Mouse (Mus musculus): ENCODE data around the gene Nkx2-3.

Nkx2-3 gene

GRCm38 (mm10) chr19:43605666-43606551 lies 6.2 kb upstream of the Nkx2-3 start:
- DNase-seq (ENCODE audit: low spot score in 2 of 2), result no peak

- no peak for DNase-seq (ENCODE audit: low spot score in 2 of 2)
Measured at GRCm38 (mm10) chr19:43606552-43607530, 5.3 kb upstream of the Nkx2-3 start.

GRCm38 (mm10) chr19:43607842-43608680 lies 4.1 kb upstream of the Nkx2-3 start:
- DNase-seq (ENCODE audit: low spot score in 2 of 2), result no peak

DNA sequence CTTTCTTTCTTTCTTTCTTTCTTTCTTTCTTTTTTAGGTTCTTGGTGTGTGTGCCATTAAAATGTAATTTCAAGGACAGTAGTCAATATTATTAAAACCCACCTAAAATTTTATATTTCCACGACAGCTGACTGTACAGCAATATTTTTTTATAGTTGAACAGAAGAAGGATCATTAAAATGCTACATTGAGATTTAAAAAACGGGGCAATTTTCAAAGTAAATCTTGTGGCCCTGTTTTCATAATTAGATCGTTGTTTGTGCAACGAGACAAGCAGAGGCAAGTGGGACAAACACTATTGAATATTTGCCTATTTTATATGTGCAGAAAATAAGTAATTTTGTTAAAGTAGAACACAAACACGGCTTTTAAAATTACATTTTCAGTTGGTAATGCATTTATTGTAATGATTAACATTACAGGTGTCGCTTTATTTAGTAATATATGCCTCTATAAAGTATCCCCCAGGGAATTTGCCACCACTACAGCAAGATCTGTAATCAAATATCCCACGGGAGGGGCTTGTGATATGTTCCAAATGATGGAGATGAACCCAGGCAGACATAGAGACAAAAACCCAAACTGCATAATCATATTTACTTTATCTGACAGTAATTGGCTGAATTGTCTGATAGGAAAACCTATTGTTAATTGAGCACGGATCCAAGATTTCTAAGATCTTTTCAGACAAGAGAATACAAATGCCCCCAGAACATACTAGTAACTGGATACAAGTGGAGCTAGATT lies 3.2 kb upstream of the Nkx2-3 start:
- no peak for DNase-seq (ENCODE audit: low spot score in 2 of 2)

GRCm38 (mm10) chr19:43609458-43610330 lies 2.4 kb upstream of the Nkx2-3 start:
- no peak for DNase-seq (ENCODE audit: low spot score in 2 of 2)

GRCm38 (mm10) chr19:43610341-43610848 lies 1.7 kb upstream of the Nkx2-3 start:
- no peak for DNase-seq (ENCODE audit: low spot score in 2 of 2)

- DNase-seq (ENCODE audit: low spot score in 2 of 2), result no peak
Measured at GRCm38 (mm10) chr19:43611110-43611509, 1.0 kb upstream of the Nkx2-3 start.

GRCm38 (mm10) chr19:43611561-43611960 lies 564 bp upstream of the Nkx2-3 start:
- no peak for DNase-seq (ENCODE audit: low spot score in 2 of 2)

DNA sequence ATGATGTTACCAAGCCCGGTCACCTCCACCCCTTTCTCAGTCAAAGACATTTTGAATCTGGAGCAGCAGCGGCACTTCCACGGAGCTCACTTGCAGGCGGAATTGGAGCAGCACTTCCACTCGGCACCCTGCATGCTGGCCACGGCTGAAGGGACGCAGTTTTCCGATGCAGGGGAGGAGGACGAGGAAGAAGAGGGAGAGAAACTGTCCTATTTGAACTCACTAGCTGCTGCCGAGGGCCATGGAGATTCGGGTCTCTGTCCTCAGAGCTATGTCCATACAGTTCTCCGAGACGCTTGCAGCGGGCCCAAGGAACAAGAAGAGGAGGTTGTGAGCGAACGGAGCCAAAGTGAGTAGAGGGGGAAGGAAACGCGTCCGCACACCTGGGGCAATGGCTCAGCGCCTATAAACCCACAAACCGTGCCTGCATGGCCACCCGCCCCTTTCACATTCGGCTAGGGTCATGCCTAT lies 411 bp downstream of the Nkx2-3 start:
- no peak for DNase-seq (ENCODE audit: low spot score in 2 of 2)

- no peak for DNase-seq (ENCODE audit: low spot score in 2 of 2)
Measured at GRCm38 (mm10) chr19:43613293-43614130, 1.4 kb downstream of the Nkx2-3 start.

DNA sequence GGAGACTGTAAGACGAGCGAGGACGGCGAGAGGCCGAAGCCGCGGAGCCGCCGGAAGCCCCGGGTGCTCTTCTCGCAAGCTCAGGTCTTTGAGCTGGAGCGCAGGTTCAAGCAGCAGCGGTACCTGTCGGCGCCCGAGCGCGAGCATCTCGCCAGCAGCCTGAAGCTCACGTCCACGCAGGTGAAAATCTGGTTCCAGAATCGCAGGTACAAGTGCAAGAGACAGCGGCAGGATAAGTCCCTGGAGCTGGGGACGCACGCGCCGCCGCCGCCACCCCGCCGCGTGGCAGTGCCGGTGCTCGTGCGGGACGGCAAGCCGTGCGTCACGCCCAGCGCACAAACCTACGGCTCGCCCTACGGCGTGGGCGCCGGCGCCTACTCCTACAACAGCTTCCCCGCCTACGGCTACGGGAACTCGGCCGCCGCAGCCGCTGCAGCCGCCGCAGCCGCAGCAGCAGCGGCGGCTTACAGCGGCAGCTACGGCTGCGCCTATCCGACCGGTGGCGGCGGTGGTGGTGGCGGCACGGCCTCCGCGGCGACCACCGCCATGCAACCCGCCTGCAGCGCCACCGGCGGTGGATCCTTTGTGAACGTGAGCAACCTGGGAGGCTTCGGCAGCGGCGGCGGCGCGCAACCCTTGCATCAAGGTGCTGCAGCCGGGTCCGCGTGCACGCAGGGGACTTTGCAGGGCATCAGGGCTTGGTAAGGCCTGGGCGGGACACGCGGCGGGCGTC lies 2.4 kb downstream of the Nkx2-3 start:
- DNase-seq (ENCODE audit: low spot score in 2 of 2), result no peak

DNA sequence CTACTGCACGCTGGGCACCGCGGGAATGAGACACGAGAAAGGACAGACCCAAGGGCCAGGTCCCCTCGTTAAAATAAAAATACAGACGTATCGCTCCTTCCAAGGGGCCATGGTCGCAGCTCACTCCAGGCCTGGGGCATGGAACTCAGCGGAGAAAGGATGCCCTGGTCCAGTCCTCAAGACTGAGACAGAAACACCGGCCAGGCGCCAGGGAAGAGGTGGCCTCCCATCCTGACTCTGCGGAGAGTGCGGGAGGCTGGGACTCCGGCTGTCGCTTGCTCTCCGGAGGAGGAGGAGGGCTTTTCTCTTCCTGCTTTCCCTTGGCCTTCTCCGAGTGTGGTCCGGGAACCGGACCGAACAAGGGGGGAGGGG lies 2.9 kb downstream of the Nkx2-3 start:
- no peak for DNase-seq (ENCODE audit: low spot score in 2 of 2)

DNA sequence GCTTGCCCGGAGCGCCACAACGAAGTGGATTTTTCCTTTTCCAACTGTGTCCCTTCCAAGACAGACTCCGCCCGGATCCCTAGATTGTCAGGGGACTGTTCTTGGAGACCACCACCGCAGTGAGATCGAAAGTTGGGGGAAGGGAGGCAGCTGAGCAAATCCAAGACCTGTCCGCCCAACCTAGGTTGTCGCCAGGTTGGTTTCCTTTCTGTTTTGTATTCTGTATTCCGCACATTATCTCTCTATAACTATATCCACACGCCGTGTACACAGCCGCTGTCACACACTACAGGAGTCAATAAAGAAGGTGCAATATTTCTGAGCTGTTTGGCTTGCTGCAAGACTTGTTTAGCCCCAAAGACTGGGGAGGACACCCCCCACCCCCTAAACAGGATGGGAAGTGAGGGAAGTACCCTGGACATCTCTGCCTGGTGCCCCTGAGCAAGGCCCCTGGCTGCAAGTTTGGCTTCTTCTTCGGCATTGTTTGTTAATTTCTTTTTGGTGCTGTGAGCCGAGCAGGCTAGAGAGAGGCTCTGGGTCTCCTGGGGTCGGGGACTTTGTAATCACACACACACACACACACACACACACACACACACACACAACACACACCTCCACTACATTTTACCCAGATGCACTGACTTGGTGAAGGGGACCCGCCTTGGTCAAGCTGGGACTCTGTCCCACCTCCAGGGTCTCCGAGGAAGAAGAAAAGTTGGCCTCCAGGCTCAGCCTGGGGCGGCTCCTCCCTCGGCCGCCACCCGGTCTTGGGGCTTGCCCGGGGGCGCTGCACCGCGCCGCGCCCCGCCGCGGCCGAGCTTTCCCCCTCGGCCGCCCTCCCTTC lies 3.7 kb downstream of the Nkx2-3 start:
- no peak for DNase-seq (ENCODE audit: low spot score in 2 of 2)

DNA sequence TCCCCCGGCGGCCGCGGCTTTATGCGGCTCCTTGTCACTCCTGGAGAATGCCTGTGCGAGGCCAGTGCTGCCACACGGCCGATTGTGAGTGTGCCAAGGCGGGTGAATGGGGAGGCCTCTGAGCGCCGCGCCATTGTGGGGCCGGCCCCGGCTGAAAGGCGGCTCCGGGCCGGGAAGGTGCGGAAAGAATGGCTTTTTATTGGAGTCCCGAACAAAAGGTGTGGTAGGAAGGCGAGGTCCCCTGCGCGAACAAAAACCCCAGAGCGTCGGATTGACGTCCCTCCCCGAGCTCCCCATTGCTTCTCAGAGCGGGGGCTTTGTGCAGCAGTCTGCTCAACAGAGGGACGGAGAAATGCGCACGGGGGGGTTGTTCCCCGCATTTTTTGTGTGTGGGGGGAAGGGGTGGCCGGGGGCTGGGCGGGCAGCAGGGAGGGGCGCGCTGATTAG lies 4.3 kb downstream of the Nkx2-3 start:
- DNase-seq (ENCODE audit: low spot score in 2 of 2), result no peak

DNA sequence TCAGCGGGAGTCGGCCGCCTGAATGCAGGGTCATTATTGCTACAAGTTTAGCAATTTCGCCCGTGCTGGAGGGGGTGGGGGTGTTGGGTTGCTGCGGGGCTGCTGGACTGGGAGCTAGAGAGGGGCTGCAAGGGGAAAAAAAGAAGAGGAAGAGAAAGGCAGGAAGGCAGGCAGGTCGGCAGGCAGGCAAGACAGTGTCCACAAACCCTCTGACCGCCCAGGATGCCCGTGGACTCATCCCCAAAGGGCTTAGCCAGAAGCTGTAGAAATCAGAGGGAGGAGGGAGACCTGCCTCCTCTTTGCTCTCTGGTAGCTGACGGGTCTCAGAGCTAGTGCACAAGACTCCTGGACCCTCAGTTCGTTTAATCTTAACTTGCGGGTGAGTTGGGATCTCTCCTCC lies 4.8 kb downstream of the Nkx2-3 start:
- DNase-seq (ENCODE audit: low spot score in 2 of 2), result no peak

- no peak for DNase-seq (ENCODE audit: low spot score in 2 of 2)
Measured at GRCm38 (mm10) chr19:43617761-43618349, 5.7 kb downstream of the Nkx2-3 start.

All from spleen, postnatal 36 days (tissue).